Comparison of ENCODE assay signal across 8 mouse cellular contexts in genomic region chr7:97424621-97425245, GRCm38 (mm10). TPM values are rescaled to one million over a fixed set of nuclear protein-coding genes. Genes with fewer than 3 reads are reported as not detected.
DNase-seq lines count a peak whose midpoint lies in the region; ATAC-seq and TF ChIP-seq lines count a peak whose summit lies in the region.

No protein-coding gene starts in this region.

- peak; percentile 86 for ATAC-seq in forebrain, embryonic 15.5 days (replicated peaks)
- peak; percentile 87 for ATAC-seq in lung, embryonic 14.5 days (ENCODE audit: insufficient read depth)

- no peak for TF ChIP-seq POLR2A in olfactory bulb, adult 2 months (IDR thresholded peaks at IDR 0.05; ENCODE audit: insufficient read depth, low read depth, low read length)

- no peak overlapping the region for H3K4me2 ChIP-seq in forebrain, embryonic 15.5 days (replicated peaks)
- H3K4me2 ChIP-seq in lung, embryonic 14.5 days: no peak overlapping the region

- TF ChIP-seq CTCF in lung, embryonic 14.5 days (IDR thresholded peaks at IDR 0.05; ENCODE audit: low read depth): peak; percentile 97
- peak; percentile 94 for TF ChIP-seq CTCF in olfactory bulb, adult 2 months (IDR thresholded peaks at IDR 0.05; ENCODE audit: insufficient read depth, low read depth, low read length)

- peaks cover 30% of the 10 kb centered on the region for H3K4me1 ChIP-seq in forebrain, embryonic 15.5 days
- peaks cover 4% of the 10 kb centered on the region; the same call in 1 of the 2 replicates for H3K4me1 ChIP-seq in lung, embryonic 14.5 days (ENCODE audit: insufficient read depth)
- H3K4me1 ChIP-seq in olfactory bulb, adult 2 months (ENCODE audit: control insufficient read depth, insufficient read depth, low read length): peaks cover 8% of the 10 kb centered on the region

- no peak overlapping the region for H3K4me3 ChIP-seq in forebrain, embryonic 15.5 days
- no peak overlapping the region for H3K4me3 ChIP-seq in lung, embryonic 14.5 days (ENCODE audit: low read depth, low read length)
- H3K4me3 ChIP-seq in olfactory bulb, adult 2 months (ENCODE audit: insufficient read depth, low read depth, low read length): no peak overlapping the region

- no peaks in the 10 kb centered on the region for H3K9me3 ChIP-seq in forebrain, embryonic 15.5 days
- no peaks in the 10 kb centered on the region for H3K9me3 ChIP-seq in lung, embryonic 14.5 days (ENCODE audit: low read depth, low read length)

- DNase-seq in ES-CJ7 (ENCODE audit: low read depth, low spot score): peak; percentile 70
- DNase-seq in cerebellum, adult 11-12 months: peak; percentile 84
- peak; percentile 97 for DNase-seq in heart, postnatal 4 days
- DNase-seq in layer of hippocampus, adult 8-10 months (ENCODE audit: low spot score in 2 of 2): peak; percentile 66 to 90
- peak; percentile 96 for DNase-seq in lung, embryonic 14.5 days
- peak; percentile 45 to 54 for DNase-seq in thymus, adult 18-20 months

- 9% methylated on average over 12 of the region's 12 CpGs for WGBS in forebrain, embryonic 15.5 days
- WGBS in lung, embryonic 14.5 days: 7% methylated on average over 12 of the region's 12 CpGs
- WGBS in olfactory bulb, adult 2 months: 8% methylated on average over 12 of the region's 12 CpGs

- H3K36me3 ChIP-seq in forebrain, embryonic 15.5 days: no peaks in the 10 kb centered on the region
- H3K36me3 ChIP-seq in lung, embryonic 14.5 days (ENCODE audit: insufficient read depth): no peaks in the 10 kb centered on the region

- H3K9ac ChIP-seq in forebrain, embryonic 15.5 days (replicated peaks): no peak overlapping the region
- H3K9ac ChIP-seq in lung, embryonic 14.5 days: 0 out of 2 replicates have a peak overlapping the region, but pooled peaks have one; percentile 3

- no peaks in the 10 kb centered on the region for H3K27me3 ChIP-seq in forebrain, embryonic 15.5 days
- H3K27me3 ChIP-seq in lung, embryonic 14.5 days (ENCODE audit: insufficient read depth, low read length): no peaks in the 10 kb centered on the region

- H3K27ac ChIP-seq in forebrain, embryonic 15.5 days (replicated peaks): peak overlapping the region; percentile 44
- no peak overlapping the region for H3K27ac ChIP-seq in lung, embryonic 14.5 days (ENCODE audit: low read depth)
- no peak overlapping the region for H3K27ac ChIP-seq in olfactory bulb, adult 2 months (ENCODE audit: insufficient read depth, low read depth, low read length)

RNA-seq across cellular contexts. Expression of gene Thrsp, which starts 7.2 kb away (rescaled TPM):
- 4.1 and 5.6 TPM in 2 replicates for polyA plus RNA-seq in forebrain, embryonic 15.5 days (2015; fragmentation: Nextera tagmentation; extraction: Ambion mirVana)
- 1 to 10 TPM; 4.3 to 6.4 TPM for total RNA-seq in heart, postnatal 4 days (2021)
- total RNA-seq in layer of hippocampus, adult 8-10 months (2022): 10 to 100 TPM; 28.4 to 62.4 (median 39.8) TPM
- 0.58 and 0.61 TPM in 2 replicates for polyA plus RNA-seq in lung, embryonic 14.5 days (2014; fragmentation: Nextera tagmentation; extraction: Ambion mirVana)
- polyA plus RNA-seq in olfactory bulb, adult 2 months (2012; ENCODE audit: insufficient read depth, insufficient read length, low replicate concordance, missing spikeins): not detected in 2 replicates

RNA-seq across cellular contexts. Expression of gene Ndufc2, which starts 24.9 kb away (rescaled TPM):
- 460 and 479 TPM in 2 replicates for polyA plus RNA-seq in forebrain, embryonic 15.5 days (2015; fragmentation: Nextera tagmentation; extraction: Ambion mirVana)
- total RNA-seq in heart, postnatal 4 days (2021): 100 to 1,000 TPM; 507 TPM
- total RNA-seq in layer of hippocampus, adult 8-10 months (2022): 100 to 1,000 TPM; 195 to 233 (median 212) TPM
- 345 and 369 TPM in 2 replicates for polyA plus RNA-seq in lung, embryonic 14.5 days (2014; fragmentation: Nextera tagmentation; extraction: Ambion mirVana)
- polyA plus RNA-seq in olfactory bulb, adult 2 months (2012; ENCODE audit: insufficient read depth, insufficient read length, low replicate concordance, missing spikeins): not detected in 2 replicates

RNA-seq across cellular contexts. Expression of gene Kctd14, which starts 26.4 kb away (rescaled TPM):
- polyA plus RNA-seq in forebrain, embryonic 15.5 days (2015; fragmentation: Nextera tagmentation; extraction: Ambion mirVana): 2.1 and 2.2 TPM in 2 replicates
- total RNA-seq in heart, postnatal 4 days (2021): under 1 TPM; 0.36 to 0.50 TPM
- total RNA-seq in layer of hippocampus, adult 8-10 months (2022): 1 to 10 TPM; 4.1 to 6.4 (median 5.6) TPM
- 3.1 and 4.2 TPM in 2 replicates for polyA plus RNA-seq in lung, embryonic 14.5 days (2014; fragmentation: Nextera tagmentation; extraction: Ambion mirVana)
- polyA plus RNA-seq in olfactory bulb, adult 2 months (2012; ENCODE audit: insufficient read depth, insufficient read length, low replicate concordance, missing spikeins): not detected in 2 replicates

RNA-seq across cellular contexts. Expression of gene Alg8, which starts 53.3 kb away (rescaled TPM):
- polyA plus RNA-seq in forebrain, embryonic 15.5 days (2015; fragmentation: Nextera tagmentation; extraction: Ambion mirVana): 18.9 and 19.0 TPM in 2 replicates
- total RNA-seq in heart, postnatal 4 days (2021): 10 to 100 TPM; 12.5 to 13.4 TPM
- total RNA-seq in layer of hippocampus, adult 8-10 months (2022): 10 to 100 TPM in 3 of 4 experiments, 1 to 10 TPM in 1; 9.0 to 12.7 (median 11.2) TPM
- polyA plus RNA-seq in lung, embryonic 14.5 days (2014; fragmentation: Nextera tagmentation; extraction: Ambion mirVana): 42.4 and 45.1 TPM in 2 replicates
- polyA plus RNA-seq in olfactory bulb, adult 2 months (2012; ENCODE audit: insufficient read depth, insufficient read length, low replicate concordance, missing spikeins): not detected in 2 replicates

RNA-seq across cellular contexts. Expression of gene Ints4, which starts 56.0 kb away (rescaled TPM):
- 46.8 and 46.9 TPM in 2 replicates for polyA plus RNA-seq in forebrain, embryonic 15.5 days (2015; fragmentation: Nextera tagmentation; extraction: Ambion mirVana)
- total RNA-seq in heart, postnatal 4 days (2021): 10 to 100 TPM; 46.4 to 48.9 TPM
- 10 to 100 TPM; 32.3 to 42.5 (median 35.7) TPM for total RNA-seq in layer of hippocampus, adult 8-10 months (2022)
- polyA plus RNA-seq in lung, embryonic 14.5 days (2014; fragmentation: Nextera tagmentation; extraction: Ambion mirVana): 53.1 and 62.0 TPM in 2 replicates
- polyA plus RNA-seq in olfactory bulb, adult 2 months (2012; ENCODE audit: insufficient read depth, insufficient read length, low replicate concordance, missing spikeins): not detected in 2 replicates
